30 mouse cellular contexts compared by ENCODE assay signal in the genomic region with DNA sequence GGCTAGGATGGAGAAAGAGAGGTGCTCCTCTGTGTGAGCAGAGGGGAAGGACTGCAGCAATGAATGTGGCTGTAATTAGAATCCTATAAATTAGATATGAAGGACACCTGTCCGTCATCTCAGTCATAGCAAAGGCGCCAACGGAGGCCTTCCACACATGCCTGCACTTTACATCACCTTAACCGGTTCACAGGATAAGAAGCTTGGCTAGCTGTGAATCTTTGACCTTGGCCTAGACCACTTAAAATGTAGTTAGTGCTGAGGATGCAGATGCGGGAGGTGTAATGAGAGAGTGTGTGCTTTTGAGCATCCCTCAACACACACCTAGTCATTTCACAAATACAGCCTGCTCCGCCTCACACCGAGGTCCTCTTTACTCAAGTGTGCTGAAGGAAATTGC.
"Had no signal": no experiment of that assay in that cellular context is flagged by ENCODE, and none has a peak within 500 bp of the region (broad histone marks: within the 10 kb centered on the region; RNA-seq: fewer than 3 reads in every experiment).

No protein-coding gene starts in this region.

- DNase-seq: heart, postnatal 10 days; heart, postnatal 14 days; heart, postnatal 36 days; heart, postnatal 4 days; kidney, adult 11 months; kidney, adult 18-20 months; kidney, adult 2 months; kidney, adult 8-10 months; kidney, adult 9 months; kidney, postnatal 10 days; kidney, postnatal 14 days; kidney, postnatal 25 days; kidney, postnatal 36 days; kidney, postnatal 4 days; layer of hippocampus, adult 9-11 months; layer of hippocampus, postnatal 36 days had no signal

- H3K9me3 ChIP-seq: heart, embryonic 12.5 days; heart, embryonic 15.5 days; intestine, embryonic 15.5 days; kidney, embryonic 15.5 days had no signal

- H3K4me1 ChIP-seq: heart, embryonic 12.5 days; heart, embryonic 13.5 days; heart, embryonic 15.5 days; intestine, embryonic 15.5 days; kidney, embryonic 15.5 days had no signal

- H3K9ac ChIP-seq: heart, embryonic 12.5 days; heart, embryonic 13.5 days; heart, embryonic 15.5 days; hindbrain, embryonic 12.5 days; hindbrain, embryonic 13.5 days; hindbrain, embryonic 14.5 days; hindbrain, embryonic 15.5 days; intestine, embryonic 15.5 days; kidney, embryonic 15.5 days had no signal

- H3K27ac ChIP-seq: heart, embryonic 13.5 days; heart, embryonic 15.5 days; hindbrain, embryonic 10.5 days; hindbrain, embryonic 12.5 days; hindbrain, embryonic 13.5 days; hindbrain, embryonic 14.5 days; hindbrain, embryonic 15.5 days; hindbrain, postnatal 0 days; intestine, embryonic 15.5 days; kidney, embryonic 15.5 days; kidney, postnatal 0 days; layer of hippocampus, adult 2 months; left cerebral cortex, adult 2 months had no signal

- H3K27me3 ChIP-seq: heart, embryonic 13.5 days; heart, embryonic 15.5 days; hindbrain, embryonic 12.5 days; hindbrain, embryonic 13.5 days; hindbrain, embryonic 15.5 days; intestine, embryonic 15.5 days; kidney, embryonic 15.5 days had no signal

- H3K36me3 ChIP-seq: heart, embryonic 12.5 days; heart, embryonic 13.5 days; heart, embryonic 15.5 days; hindbrain, embryonic 10.5 days; hindbrain, embryonic 12.5 days; hindbrain, embryonic 13.5 days; hindbrain, embryonic 15.5 days; intestine, embryonic 15.5 days; kidney, embryonic 15.5 days had no signal

- H3K4me3 ChIP-seq: heart, embryonic 12.5 days; heart, embryonic 13.5 days; heart, embryonic 15.5 days; hindbrain, embryonic 10.5 days; hindbrain, embryonic 12.5 days; hindbrain, embryonic 13.5 days; hindbrain, embryonic 15.5 days; intestine, embryonic 15.5 days; kidney, embryonic 15.5 days; layer of hippocampus, adult 2 months; left cerebral cortex, adult 2 months had no signal
